Mouse (Mus musculus): ENCODE results near the gene Nfkbid. TPM values are rescaled to one million over a fixed set of nuclear protein-coding genes. Genes with fewer than 3 reads are reported as not detected.

The Nfkbid gene
- 1.1 TPM in 2 replicates for polyA plus RNA-seq (2015; fragmentation: Nextera tagmentation; extraction: Ambion mirVana)

DNA sequence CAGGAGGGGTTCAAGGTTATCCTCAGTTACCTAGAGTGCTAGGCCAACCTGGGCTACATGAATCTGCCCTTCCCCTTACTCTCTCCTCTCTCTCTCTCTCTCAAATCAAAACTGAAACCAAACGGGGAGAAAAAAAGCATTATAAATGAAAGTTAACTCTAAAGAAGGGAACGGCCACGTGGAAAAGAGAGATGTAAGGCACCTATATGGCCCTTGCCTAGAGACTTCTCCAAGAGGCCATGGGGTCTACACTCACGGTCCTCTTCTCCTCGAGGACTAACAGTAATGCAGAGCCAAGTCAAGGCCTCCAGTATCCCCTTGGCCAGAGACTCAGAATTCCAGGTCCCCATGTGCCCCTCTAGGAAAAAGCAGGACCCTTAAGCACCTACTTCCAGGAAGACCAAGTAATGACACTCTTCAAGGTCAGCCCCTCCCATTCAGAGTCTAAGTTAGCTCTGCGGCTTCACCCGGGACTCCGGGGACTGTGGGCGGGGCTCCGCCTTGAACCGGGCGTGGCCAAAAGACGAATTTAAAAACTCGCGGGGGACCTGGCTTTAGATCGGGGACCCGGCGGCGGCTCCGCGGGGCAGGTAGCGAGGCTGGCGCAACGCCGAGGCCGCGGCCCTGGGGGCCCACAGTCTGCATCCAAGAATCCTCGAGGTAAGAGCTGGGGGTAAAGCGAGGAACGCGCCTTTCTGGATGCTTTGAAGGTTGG is at the start of gene Nfkbid:
Nfkbid (plus strand) TSS at position 558 of the 715 bp plus-strand sequence.
- no peaks in the 10 kb centered on the region for H3K4me1 ChIP-seq (replicated peaks; ENCODE audit: control insufficient read depth, insufficient read depth)
- ATAC-seq (ENCODE audit: low FRiP score, low TSS enrichment) = peak; percentile 36; the same call in 1 of the 2 replicates
- peak within 1 kb of the TSS; percentile 89 for H3K4me2 ChIP-seq (replicated peaks; ENCODE audit: low read depth)
- peak within 1 kb of the TSS; percentile 53 for H3K27ac ChIP-seq (replicated peaks)
- peak; percentile 74 for DNase-seq (ENCODE audit: low spot score)
- no peaks in the 10 kb centered on the region for H3K36me3 ChIP-seq (ENCODE audit: control insufficient read depth, insufficient read depth, low read length)
- WGBS = 6% methylated on average over 31 of the region's 31 CpGs
- peak within 1 kb of the TSS; percentile 52 for H3K9ac ChIP-seq (ENCODE audit: low read length)
- peak within 1 kb of the TSS; percentile 47 for H3K4me3 ChIP-seq (ENCODE audit: low read depth, low read length)
- H3K9me3 ChIP-seq (ENCODE audit: control insufficient read depth, low read length) = no peaks in the 10 kb centered on the region
- no peak for TF ChIP-seq CTCF (IDR thresholded peaks at IDR 0.05; ENCODE audit: low read depth)
- TF ChIP-seq EP300 (optimal IDR thresholded peaks at IDR 0.05) = no peak
- no peaks in the 10 kb centered on the region for H3K27me3 ChIP-seq (ENCODE audit: control insufficient read depth, insufficient read depth, low read length)

GRCm38 (mm10) chr7:30373501-30373962 is 48.0 kb upstream of the Nfkbid start:
- Histone ChIP-seq H3K9me3 (ENCODE audit: control insufficient read depth, low read length) (no peaks in the 10 kb centered on the region), H3K4me1 (replicated peaks; ENCODE audit: control insufficient read depth, insufficient read depth) (no peaks in the 10 kb centered on the region), H3K27me3 (ENCODE audit: control insufficient read depth, insufficient read depth, low read length) (no peaks in the 10 kb centered on the region), H3K36me3 (ENCODE audit: control insufficient read depth, insufficient read depth, low read length) (no peaks in the 10 kb centered on the region), H3K9ac (ENCODE audit: low read length) (peak overlapping the region; percentile 28; the same call in 1 of the 2 replicates), H3K27ac (replicated peaks) (no peak overlapping the region), H3K4me2 (replicated peaks; ENCODE audit: low read depth) (peak overlapping the region; percentile 67), H3K4me3 (ENCODE audit: low read depth, low read length) (peak overlapping the region; percentile 48)
- WGBS = under 1% methylated on average over 21 of the region's 21 CpGs
- ATAC-seq (ENCODE audit: low FRiP score, low TSS enrichment) = peak; percentile 98
- peak; percentile 90 for DNase-seq (ENCODE audit: low spot score)
- TF ChIP-seq CTCF (IDR thresholded peaks at IDR 0.05; ENCODE audit: low read depth) (peak; percentile 99), EP300 (optimal IDR thresholded peaks at IDR 0.05) (no peak)

GRCm38 (mm10) chr7:30380061-30380460 is 41.5 kb upstream of the Nfkbid start:
- TF ChIP-seq CTCF (IDR thresholded peaks at IDR 0.05; ENCODE audit: low read depth) (no peak), EP300 (optimal IDR thresholded peaks at IDR 0.05) (no peak)
- 38% methylated on average over 5 of the region's 5 CpGs for WGBS
- no peak for ATAC-seq (ENCODE audit: low FRiP score, low TSS enrichment)

DNA sequence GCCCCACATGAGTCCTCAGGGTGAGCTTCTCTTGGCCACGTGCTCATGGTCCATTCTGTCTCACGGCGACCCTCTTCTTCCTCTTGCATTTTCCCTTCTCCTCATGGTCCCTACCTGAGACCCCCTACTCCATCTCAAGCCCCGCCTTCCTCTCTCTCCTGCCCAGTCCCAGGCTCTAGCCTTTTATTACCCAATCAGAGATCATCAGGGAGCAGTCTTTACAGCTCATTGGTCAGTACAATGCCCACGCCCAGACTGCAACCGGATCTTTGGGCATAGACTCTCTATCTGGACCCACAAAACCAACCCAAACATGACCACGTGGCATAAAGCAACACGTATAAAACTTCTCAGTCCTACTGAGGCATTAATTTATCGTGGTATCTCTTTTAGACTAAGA is 37.4 kb upstream of the Nfkbid start:
- TF ChIP-seq EP300 (optimal IDR thresholded peaks at IDR 0.05) (no peak), CTCF (IDR thresholded peaks at IDR 0.05; ENCODE audit: low read depth) (no peak)
- Histone ChIP-seq H3K27me3 (ENCODE audit: control insufficient read depth, insufficient read depth, low read length) (no peaks in the 10 kb centered on the region), H3K4me1 (replicated peaks; ENCODE audit: control insufficient read depth, insufficient read depth) (no peaks in the 10 kb centered on the region), H3K4me3 (ENCODE audit: low read depth, low read length) (no peak overlapping the region), H3K36me3 (ENCODE audit: control insufficient read depth, insufficient read depth, low read length) (no peaks in the 10 kb centered on the region), H3K27ac (replicated peaks) (no peak overlapping the region), H3K4me2 (replicated peaks; ENCODE audit: low read depth) (no peak overlapping the region), H3K9ac (ENCODE audit: low read length) (no peak overlapping the region), H3K9me3 (ENCODE audit: control insufficient read depth, low read length) (no peaks in the 10 kb centered on the region)
- no peak for ATAC-seq (ENCODE audit: low FRiP score, low TSS enrichment)
- no peak for DNase-seq (ENCODE audit: low spot score)
- WGBS = 84% methylated on average over 9 of the region's 9 CpGs

More at GRCm38 (mm10) chr7:30380061-30380460, 41.5 kb upstream of the Nfkbid start:
- no peaks in the 10 kb centered on the region for H3K9me3 ChIP-seq (ENCODE audit: control insufficient read depth, low read length)
- no peak overlapping the region for H3K9ac ChIP-seq (ENCODE audit: low read length)
- no peak for DNase-seq (ENCODE audit: low spot score)
- H3K27me3 ChIP-seq (ENCODE audit: control insufficient read depth, insufficient read depth, low read length) = no peaks in the 10 kb centered on the region
- no peaks in the 10 kb centered on the region for H3K4me1 ChIP-seq (replicated peaks; ENCODE audit: control insufficient read depth, insufficient read depth)
- H3K4me3 ChIP-seq (ENCODE audit: low read depth, low read length) = no peak overlapping the region
- no peak overlapping the region for H3K27ac ChIP-seq (replicated peaks)
- no peak overlapping the region for H3K4me2 ChIP-seq (replicated peaks; ENCODE audit: low read depth)
- no peaks in the 10 kb centered on the region for H3K36me3 ChIP-seq (ENCODE audit: control insufficient read depth, insufficient read depth, low read length)

DNA sequence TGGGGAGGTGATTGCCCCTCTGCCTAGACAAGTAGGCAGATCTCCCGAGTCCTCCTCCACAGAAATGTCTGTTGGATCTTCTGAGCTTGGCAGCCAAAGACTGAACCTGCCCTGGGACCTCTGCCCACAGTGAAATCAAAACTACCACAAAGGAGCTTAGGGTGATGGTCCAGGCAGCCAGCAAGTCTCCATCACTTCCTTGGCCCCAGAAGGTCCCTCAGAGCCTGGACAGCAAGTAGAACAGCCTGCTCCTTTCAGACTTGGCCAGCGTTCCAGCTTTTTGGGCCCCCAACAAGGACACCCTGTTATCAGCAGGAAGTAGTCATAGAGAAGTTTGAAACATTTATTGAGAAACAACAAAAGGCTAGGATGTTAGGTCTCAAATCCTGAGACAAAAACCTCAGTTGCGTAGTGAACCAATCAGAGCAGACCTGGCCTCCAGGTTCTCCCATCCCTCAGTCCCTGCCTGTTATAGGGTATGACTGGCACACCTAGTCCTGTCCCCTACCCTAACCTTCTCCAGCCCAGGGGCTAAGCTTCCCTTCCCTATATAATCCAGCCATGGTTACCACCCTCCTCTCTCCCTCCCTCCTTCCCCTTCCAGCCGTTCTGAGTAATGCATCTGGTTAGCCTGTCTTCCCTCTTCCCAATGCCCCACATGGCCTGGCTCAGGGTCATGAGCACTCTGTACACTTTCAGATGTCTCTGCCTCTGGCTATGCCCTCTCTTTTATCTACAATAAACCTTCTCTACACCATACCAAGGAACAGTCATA is 28.6 kb upstream of the Nfkbid start:
- Histone ChIP-seq H3K9ac (ENCODE audit: low read length) (no peak overlapping the region), H3K36me3 (ENCODE audit: control insufficient read depth, insufficient read depth, low read length) (no peaks in the 10 kb centered on the region), H3K4me3 (ENCODE audit: low read depth, low read length) (no peak overlapping the region), H3K4me1 (replicated peaks; ENCODE audit: control insufficient read depth, insufficient read depth) (no peaks in the 10 kb centered on the region), H3K27me3 (ENCODE audit: control insufficient read depth, insufficient read depth, low read length) (no peaks in the 10 kb centered on the region), H3K4me2 (replicated peaks; ENCODE audit: low read depth) (no peak overlapping the region), H3K9me3 (ENCODE audit: control insufficient read depth, low read length) (no peaks in the 10 kb centered on the region), H3K27ac (replicated peaks) (no peak overlapping the region)
- WGBS = 65% methylated on average over 4 of the region's 4 CpGs
- DNase-seq (ENCODE audit: low spot score) (no peak), ATAC-seq (ENCODE audit: low FRiP score, low TSS enrichment) (no peak)
- TF ChIP-seq CTCF (IDR thresholded peaks at IDR 0.05; ENCODE audit: low read depth) (no peak), EP300 (optimal IDR thresholded peaks at IDR 0.05) (no peak)
